Mouse (Mus musculus): ENCODE measurements around the gene Dzip1.

The Dzip1 gene

DNA sequence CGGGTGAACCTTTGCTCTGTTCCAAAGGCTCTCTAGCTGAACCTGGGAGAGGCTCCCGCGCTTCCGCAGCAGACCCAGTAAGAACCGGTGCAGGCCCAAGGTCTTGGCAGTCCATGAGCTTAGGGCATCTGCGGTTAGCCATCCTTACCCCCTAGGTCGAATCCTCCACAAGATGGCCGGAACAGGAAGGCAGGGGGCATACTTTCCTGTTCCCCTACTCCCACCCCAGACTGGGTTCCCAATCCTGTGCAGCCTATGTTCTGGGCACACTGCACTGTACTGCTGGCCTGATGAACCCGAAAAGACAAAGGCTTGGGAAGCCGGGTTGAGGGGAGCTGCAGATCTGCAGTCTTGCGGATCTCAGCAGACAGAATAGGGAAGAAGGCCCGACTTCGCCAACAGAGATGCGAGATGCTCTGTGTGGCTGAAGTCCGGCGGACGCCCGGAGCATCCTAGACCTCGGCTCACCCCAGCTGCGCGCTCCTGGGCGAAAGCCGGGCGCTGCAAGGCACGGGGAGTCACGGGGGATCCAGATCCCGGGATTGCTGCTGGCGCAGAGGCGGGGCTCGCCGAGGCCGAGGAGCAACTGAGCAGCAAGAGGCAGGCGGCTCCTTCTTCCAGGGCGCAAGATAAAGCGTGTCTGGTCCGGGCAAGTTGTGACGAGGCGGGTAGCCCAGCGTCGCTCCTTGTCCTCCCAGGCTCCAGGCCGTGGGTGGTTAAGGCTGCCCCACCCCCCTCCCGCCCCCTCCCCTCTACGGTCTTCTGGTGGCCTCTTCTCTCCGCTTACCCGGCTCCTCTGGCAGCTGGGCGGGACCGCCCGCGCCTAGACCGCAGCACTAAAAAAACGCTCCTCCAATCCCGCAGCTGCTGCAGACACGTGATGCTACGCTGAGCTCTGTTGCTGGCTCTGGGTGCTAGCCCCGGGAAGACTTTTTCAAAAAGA, at the start of gene Dzip1:
Gene Dzip1 (minus strand): TSS at position 788 of the 943 bp plus-strand sequence.
- no peak for DNase-seq (ENCODE audit: low read depth)

DNA sequence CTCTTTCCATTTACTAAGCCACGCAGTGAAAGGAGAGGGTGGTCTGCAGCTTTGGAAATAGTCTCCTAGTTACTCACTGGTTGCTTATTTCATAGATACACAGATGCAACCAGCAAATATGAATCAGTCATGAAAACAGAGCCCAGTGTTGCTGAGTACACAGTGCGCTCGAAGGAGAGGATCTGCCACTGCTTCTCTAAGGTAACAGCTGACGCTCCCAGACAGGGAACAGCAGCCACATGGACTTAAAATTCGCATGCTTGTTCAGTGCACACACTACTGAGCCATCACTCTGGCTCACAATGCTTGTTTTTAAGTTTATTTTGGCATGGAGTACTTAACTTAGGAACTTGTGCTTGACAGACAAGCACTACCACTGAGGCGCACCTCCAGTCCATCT, 47.0 kb upstream of the Dzip1 start:
- no peak for DNase-seq (ENCODE audit: low read depth)

DNA sequence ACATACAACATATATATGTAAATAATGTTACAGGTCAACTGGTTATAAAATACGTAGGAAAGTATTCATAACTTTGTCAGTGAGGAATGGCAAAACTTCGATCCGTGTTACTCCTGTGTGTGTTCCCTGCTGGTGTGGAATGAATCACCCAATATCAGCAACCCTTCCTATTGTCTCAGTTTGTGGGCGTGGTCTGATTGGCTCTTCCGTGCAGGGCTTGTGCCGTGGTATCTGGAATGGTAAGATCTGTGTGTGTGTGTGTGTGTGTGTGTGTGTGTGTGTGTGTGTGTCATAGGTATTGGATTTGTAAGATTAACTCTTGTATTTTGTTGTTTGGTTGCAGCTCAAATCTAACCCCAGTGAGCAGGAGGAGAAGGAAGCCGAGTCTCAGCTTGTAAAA, 42.4 kb upstream of the Dzip1 start:
- no peak for DNase-seq (ENCODE audit: low read depth)

DNA sequence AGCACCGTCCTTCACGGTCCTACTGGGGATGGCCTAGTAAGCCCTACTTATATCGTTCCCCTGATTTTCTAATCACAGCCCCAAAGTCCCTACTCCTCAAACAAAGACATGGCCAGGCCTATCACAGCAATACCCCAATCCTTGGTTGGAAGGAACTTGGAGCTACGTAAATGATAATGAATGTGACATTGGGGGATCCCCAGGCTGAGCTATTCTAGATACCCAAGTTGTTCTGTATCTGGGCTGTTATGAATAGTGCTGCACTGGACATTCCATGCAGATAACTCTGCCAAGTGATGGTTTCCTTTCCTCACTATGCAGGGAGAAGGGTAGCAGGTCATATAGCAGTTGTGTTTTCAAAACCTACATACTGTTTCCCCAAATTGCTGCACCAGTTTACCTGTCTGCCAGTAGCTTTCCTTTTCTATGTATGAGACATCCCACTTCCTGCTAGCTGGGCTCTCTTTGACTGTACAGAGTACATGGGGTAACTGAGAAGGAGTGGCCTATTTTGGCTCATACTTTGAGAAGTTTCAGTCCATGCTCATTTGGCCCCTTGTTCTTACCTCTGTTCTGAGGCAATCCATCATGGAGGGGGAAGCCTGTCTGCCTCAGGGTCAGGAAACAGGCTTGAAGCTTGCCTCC, 40.2 kb upstream of the Dzip1 start:
- no peak for DNase-seq (ENCODE audit: low read depth)

DNA sequence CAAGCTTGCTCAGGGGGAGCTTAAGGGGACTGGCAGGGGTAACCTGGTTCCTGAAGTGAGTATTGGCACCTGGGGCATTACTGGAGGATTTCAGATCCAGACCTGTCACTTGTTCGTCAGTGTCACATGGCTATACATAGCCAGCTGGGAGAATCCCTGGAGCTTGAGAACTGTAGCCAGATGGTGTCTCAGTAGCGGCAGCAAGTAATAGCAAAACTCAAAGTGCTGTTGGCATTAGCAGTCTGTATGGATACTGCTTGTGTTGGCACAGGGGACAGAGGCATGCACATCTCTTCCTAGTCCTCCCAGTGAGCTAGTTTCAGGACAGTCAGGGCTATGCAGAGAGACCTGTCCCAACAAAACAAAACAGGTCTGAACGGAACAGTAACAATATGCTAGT, 32.8 kb upstream of the Dzip1 start:
- DNase-seq (ENCODE audit: low read depth) = no peak

DNA sequence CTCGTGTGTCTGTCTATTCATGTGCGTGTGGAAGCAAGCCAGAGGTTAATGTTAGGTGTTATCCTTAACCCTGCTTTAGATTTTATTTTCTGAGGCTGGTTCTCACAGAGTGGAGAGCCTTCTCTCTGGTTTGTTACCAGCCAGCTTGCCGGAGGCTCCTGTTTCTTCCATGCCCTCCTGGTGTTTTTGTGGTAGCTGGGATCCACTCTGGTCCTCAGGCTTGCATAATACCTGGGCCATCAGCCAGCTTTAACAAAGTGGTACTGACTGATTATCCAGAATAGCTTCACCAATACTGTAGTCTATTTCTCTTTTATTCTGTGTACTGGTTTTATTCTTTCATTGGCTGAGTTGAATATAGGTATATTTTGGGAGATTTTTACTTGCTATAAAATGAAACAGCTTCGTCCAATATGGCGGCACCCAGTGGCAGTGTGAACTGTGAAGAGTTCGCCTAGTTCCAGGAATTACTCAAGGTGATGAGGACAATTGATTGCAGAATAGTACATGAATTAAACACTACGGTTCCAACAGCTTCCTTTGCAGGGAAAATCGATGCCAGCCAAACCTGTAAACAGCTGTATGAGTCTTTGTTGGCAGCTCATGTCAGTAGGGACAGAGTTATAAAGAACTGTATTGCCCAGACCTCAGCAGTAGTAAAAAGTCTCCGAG, 26.8 kb upstream of the Dzip1 start:
- DNase-seq (ENCODE audit: low read depth) = no peak

DNA sequence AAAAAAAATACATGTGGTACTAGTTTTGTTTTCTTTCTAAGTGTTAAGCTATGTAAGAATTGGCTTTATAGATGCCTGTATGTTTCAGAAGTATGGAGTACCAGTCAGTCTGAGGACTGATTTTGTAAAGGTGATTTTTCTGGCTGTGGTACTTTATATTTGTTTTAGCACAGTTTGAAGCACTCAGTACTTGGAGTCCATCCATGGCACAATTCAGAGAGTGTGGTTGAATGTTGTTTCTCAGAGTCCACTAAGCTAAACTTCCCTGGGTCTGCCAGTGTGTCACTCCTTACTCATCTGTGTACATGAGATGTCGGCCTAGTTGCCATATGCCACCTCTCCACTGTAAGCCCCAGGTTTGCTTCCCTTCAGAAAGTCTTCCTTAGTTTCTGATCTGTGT, 23.6 kb upstream of the Dzip1 start:
- no peak for DNase-seq (ENCODE audit: low read depth)

DNA sequence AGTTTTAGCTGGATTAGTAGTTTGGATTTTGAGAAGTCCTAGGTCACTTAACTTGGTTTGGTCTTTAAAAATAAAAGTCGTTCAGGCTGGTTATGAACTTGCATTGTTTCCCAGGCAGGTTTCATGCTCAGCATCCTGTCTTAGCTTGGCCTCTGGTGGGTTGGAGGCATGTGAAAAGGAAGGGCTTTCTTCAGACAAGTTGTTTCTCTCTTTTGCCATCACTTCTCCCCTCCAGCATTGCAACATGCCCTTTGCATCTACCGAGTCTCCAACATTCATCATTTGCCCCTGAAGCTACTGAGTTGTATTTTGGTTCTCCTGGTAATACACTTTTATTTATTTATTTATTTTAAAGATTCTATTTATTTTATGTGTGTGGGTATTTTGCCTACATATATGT, 19.4 kb upstream of the Dzip1 start:
- DNase-seq (ENCODE audit: low read depth) = no peak

DNA sequence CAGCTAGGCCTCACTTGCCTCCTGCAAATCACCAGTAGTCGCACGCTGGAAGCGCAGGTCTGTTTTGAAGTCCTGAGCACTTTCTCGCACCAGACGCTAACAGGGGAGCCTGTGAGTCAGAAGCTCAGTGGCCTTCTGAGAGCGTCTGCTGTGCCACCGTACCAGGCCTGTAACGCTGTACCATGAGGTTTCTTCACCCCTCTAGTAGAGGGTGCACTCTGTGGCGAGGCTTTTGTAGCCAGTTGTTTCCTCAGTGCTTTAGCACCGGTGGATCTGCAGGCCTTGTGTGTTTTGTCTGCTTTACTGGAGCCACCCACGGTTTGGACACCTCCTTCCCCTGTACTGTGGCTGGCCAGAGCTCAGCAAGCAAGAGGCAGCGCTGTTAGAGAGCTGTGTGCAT, 16.8 kb upstream of the Dzip1 start:
- DNase-seq (ENCODE audit: low read depth) = no peak

DNA sequence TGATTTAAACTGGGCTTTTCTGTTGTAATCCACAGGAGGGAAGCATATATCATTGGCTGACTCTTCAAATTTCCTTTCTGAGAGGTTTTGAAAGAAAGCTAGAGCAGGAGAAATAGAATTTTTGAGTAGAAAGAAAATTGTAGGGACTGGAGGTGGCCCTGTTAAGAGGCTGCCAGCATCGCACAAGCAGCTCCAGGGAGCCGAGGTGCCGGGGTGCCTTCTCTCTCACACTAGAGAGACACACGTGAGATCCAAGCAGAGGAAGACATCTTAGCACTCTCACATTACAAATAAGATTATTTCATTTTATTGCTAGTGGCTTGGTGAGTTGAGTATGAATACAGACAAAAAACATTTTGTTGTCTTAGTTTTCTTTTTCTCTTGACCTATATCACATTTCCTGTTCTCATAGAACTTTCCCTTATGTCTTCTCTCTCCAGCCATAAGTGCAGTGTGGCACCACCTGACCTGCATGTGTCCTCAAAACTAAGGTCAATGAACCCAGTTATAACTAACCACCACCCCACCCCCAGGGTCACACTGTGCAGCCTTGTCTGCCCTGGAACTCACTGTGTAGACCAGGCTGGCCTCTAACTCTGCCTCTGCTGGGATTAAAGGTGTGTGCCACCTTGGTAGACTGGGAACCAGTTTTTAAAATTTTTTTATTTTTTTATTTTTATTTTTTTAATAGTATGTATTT, 15.7 kb upstream of the Dzip1 start:
- no peak for DNase-seq (ENCODE audit: low read depth)

DNA sequence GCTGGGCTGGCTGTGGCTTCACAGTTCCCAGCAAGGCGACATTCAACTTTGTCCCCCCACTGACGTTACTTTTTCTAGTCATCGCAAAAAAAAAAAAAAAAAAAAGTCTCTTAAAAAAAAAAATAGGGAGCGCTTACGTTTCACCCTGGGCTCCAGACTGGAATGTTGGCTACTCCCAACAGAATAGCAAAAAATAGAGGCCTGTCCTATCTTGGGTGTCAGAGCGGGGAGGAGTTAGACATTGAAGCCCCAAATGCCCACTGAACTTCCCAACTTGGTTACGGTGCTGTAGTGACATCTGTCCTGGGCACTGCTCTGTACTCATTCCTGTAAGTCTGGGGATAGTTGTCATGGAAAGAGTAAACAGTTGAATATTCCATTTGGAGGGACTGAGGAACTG, 13.3 kb upstream of the Dzip1 start:
- DNase-seq (ENCODE audit: low read depth) = peak; percentile 27

DNA sequence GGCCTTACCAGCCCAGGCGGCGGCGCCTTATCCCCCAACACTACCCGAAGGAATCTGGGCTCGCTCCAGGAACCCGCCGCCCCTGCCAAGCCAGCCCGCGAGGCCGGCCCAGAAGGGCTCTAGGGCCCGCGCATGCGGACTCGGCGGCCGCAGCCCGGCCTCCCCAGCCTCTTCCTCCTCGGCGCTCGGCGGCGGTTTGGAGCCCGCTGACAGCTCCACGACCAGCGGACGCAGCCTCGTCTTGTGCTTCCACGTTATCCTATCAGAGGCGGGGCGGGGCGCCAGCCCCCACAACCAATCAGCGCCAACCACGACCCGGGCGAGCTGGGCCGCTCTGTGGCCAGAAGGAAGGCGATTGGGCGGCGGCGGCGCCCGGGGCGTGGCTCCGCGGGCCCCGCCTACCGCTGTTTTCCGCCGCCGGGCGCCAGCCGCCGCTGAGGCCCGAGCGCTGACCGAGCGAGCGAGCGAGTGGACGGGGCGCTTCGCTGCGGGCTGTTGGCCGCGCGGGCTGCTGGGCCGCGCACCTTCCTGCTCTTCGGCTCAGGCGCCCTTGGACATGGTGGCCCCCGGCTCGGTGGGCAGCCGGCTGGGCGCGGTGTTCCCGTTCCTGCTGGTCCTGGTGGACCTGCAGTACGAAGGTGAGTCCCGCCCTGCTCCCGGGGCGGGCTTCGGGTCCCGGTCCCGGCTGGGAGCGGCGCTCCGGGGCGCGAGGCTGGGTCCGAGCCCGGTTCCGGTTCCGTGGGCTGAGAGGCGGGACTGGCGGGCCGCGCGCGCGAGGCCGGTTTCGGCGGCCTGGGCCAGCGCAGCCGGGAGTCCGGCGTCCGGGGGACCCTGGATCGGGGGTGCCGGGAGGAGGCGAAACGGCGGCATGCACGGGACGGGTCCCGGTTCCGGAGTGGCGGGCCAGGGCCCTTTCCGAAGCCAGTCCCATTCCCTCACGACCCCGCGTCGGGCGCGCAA, 12.6 kb upstream of the Dzip1 start, which contains the start of gene Dnajc3:
Gene Dnajc3 (plus strand): TSS at position 444 of the 960 bp plus-strand sequence.
- DNase-seq (ENCODE audit: low read depth) = peak; percentile 93

DNA sequence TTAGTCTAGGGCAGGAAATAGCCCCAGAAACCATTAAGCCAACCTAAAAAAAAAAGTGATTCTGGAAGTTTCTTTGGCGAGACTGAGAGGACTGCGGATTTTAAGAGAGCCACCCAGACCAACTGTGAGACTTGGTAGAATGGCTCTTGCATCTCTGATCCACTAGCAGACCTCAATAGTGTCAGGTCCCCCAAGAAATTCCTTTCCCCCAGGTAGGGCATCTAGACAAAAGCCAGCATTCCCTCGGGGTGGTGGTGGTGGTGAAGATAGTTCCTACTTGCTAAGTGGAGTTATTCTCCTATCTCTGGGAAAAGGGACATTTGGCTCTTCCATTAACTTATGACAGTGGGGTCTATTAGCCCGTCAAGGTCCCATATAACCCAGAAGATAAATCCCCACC, 11.7 kb upstream of the Dzip1 start:
- DNase-seq (ENCODE audit: low read depth) = no peak

DNA sequence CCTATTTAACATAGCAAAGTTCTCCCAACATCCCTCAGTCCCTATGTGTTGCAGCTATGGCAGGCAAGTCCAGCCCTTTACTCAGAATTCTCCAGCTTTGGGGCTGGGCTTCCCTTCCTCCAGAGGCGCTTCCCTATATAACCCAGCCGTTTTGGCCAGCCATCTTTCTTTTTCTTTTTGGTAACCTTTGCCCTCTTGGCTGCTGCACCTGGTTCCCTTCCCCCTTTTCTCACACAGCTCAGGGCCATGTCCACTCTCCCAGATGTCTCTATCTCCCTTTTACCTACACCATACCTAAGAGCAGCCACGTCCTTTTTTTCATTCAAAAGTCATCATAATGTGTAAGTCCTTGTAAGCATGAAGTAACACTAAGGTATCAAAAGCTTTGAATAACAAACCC, 11.0 kb upstream of the Dzip1 start:
- DNase-seq (ENCODE audit: low read depth) = no peak

DNA sequence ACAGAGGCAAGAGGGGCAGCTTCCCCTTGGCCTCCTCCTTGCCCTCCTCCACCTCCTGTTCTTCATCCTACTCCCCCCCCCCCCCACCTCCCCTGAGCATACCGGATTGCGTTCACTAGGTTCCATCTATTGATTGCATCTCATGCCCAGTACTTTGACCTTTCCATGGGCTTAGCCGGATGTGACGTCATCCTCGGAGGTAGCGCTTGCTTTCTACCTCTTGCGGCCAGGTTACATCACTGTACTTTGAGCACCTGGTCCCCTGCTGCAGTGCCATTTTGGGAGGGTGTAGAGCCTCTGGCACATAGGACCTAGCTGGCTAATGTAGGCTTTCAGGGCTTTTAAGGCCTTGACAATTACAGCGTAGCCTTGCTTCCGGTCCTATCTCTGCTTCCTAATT, 9.4 kb upstream of the Dzip1 start:
- DNase-seq (ENCODE audit: low read depth) = no peak

DNA sequence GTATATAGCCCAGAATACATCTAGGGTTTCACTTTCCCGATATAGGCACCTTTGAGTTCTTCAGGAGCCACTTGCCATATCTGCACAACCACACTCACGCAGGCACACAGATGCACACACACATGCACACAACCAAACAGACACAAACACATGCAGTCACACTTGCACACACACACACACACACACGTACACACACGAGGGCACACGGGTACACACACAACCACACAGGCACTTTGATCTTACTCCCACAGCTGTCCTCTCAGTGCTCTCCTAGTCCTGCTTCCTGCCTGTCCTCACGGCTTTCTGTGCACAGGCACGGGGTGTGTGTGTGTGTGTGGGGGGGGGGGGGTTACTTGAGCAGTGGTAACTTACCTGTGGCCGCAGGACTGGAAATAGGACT, 7.7 kb upstream of the Dzip1 start:
- no peak for DNase-seq (ENCODE audit: low read depth)

DNA sequence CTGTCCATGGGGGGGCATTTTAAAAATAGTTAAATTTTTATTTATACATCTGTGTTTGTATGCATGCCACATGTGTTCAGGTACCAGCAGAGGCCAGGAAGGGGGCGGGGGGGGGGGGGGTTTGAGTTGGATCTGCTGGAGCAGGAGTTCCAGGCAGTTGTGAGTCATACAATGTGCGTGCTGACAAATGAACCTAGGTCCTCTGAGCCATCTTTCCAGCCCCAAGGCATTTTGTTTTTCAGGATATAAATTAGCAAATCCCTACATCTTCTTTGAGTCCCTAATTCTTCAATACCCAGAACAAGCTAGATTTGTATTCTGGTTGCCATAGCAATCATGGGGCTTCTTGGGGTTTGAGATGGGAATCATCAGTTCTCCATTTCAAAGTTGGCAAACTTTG, 5.9 kb upstream of the Dzip1 start:
- DNase-seq (ENCODE audit: low read depth) = no peak

DNA sequence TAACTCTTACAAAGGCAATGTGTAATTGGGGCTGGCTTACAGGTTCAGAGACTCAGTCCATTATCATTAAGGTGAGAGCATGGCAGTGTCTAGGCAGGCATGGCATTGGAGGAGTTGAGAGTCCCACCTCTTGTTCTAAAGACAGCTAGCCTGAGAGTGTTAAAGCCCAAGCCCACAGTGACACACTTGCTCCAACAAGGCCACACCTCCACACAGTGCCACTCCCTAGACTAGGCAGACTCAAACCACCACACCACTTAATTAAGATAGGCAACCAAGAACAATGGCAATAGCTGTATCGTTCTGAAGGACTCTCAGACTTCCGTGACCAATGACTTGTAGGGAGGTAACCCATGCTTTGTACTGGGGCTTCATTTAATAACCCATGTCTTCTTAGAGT, 5.5 kb upstream of the Dzip1 start:
- DNase-seq (ENCODE audit: low read depth) = no peak

DNA sequence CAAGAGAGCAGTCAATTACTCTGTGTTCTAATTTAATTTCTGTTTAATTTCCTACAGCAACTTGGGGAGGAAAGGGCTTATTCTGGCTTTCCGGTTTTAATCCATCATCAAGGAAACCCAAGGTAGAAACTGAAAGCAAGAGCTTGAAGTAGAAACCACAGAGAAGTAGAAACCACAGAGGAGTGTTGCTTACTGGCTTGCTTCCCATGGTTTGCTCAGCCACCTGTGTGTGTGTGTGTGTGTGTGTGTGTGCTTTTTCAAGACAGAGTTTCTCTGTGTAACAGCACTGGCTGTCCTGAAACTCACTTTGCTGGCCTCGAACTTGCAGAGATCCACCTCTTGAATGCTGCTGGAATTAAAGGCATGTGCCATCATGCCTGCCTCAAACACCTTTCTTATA, 4.5 kb upstream of the Dzip1 start:
- no peak for DNase-seq (ENCODE audit: low read depth)

DNA sequence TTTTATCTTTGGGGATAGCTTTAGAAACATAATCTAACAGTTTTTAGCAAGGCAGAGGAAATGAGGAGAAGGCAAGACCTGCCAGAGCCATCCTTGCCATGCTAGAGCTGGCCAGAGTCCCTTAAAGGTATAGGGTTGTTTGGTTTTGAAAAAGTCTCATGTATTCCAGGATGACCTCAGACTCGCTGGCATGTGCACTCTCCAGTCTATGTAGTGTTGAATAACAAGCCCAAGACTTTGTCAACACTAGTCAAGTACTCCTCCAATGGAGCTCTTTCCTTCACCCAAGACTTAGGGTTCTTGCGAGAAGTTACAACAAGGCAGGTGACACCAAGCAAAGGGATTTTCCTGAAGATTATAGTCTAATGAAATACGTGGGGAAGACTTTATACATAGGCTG, 3.3 kb upstream of the Dzip1 start:
- no peak for DNase-seq (ENCODE audit: low read depth)

DNA sequence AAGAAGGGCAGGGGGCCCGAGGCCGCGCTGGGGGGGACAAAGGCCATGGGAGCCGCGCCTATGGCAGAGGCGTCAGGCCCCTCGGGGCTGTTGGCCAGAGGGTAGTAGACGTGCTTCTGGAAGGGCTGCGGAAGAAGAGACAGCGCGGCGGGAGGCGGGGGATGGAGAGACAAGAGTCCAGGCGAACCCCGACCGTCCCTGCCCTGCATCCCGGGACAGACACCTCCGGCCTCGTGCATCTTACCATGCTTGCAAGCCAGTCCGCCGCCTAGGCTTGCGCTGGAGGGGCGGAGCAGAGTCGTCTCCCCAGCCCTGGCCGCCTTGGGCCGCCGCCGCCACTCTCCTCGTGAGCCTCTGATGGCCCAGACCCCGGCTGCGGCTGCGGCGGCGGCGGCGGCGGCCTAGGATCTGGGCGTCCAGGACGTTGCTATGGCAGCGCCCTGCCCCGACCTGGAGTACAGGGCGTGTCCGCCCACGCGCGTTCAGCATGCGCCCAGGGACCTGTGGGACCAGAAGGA, 2.5 kb downstream of the Dzip1 start:
- DNase-seq (ENCODE audit: low read depth) = no peak
